Comparison of ENCODE assay signal across 7 mouse cellular contexts in the genomic region with DNA sequence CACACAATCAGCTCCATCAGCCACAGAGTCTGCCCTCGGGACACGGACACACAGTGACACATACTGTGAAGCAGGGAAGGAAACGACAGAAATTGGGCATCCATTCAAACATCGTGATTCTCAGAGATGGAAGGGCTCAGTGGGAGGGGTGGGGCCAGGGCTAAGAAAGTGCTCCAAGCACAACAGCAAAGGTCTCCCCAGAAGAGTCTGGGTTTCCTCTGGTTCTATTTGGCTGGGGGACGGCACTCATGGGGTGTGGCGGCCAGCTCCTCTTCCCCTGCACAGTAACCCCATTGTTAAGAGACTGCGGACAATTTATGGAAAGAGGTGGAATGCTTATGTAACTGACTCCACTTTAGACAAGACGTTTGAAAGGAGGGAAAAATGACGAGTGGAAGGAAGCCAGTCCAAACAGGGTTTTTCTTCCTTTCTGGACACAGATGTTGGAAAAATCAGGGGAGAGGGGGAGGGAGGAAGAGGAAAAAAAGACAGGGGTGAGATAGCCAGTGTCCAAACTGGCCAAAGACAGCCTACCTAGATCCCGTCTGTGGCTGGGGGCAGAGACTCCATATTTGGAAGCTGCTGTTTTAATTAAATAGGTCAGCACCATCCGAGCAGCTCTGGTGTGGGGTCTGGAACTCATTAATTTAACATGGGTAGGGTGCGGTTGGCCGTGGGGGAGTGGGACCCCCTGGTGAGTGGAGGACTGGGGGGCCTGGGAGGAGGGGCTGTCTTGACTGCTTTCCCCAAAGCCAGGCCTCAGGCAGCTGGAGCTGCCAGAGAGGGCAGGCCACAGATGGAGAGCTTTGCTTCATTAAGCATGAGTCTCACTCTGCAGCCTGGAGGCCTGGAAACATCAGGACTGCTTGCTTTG. TPM values are rescaled to one million over a fixed set of nuclear protein-coding genes. Genes with fewer than 3 reads are reported as not detected.
DNase-seq lines count a peak whose midpoint lies in the region; ATAC-seq and TF ChIP-seq lines count a peak whose summit lies in the region.

No protein-coding gene starts in this region.

- no peak for TF ChIP-seq POLR2A in brain, embryonic 14.5 days (IDR thresholded peaks at IDR 0.05; ENCODE audit: borderline replicate concordance, extremely low read depth, insufficient read depth, insufficient read length, poor library complexity, severe bottlenecking)
- TF ChIP-seq POLR2A in heart, adult 2 months (IDR thresholded peaks at IDR 0.05; ENCODE audit: insufficient read depth, low read depth, low read length): no peak

- TF ChIP-seq CTCF in brain, embryonic 14.5 days (IDR thresholded peaks at IDR 0.05; ENCODE audit: borderline replicate concordance, extremely low read depth, insufficient read depth, insufficient read length): no peak
- no peak for TF ChIP-seq CTCF in heart, adult 2 months (IDR thresholded peaks at IDR 0.05)

- 21% methylated on average over 13 of the region's 13 CpGs for whole genome bisulfite sequencing in heart, adult 2 months
- WGBS in midbrain, embryonic 12.5 days: 33% methylated on average over 13 of the region's 13 CpGs

- no peaks in the 10 kb centered on the region for H3K36me3 ChIP-seq in heart, adult 2 months (ENCODE audit: control insufficient read depth, insufficient read depth, low read length)
- no peaks in the 10 kb centered on the region for H3K36me3 ChIP-seq in midbrain, embryonic 12.5 days

- peak overlapping the region; percentile 6; the same call in 1 of the 2 replicates for H3K4me2 ChIP-seq in midbrain, embryonic 12.5 days (replicated peaks)

- H3K79me2 ChIP-seq in heart, adult 2 months (replicated peaks; ENCODE audit: control insufficient read depth, insufficient read depth, low read length): no peaks in the 10 kb centered on the region

- peaks cover 5% of the 10 kb centered on the region for H3K4me1 ChIP-seq in heart, adult 2 months (ENCODE audit: control insufficient read depth, insufficient read depth, low read length)
- peaks cover 16% of the 10 kb centered on the region for H3K4me1 ChIP-seq in midbrain, embryonic 12.5 days

- no peak overlapping the region for H3K9ac ChIP-seq in heart, adult 2 months (ENCODE audit: low read depth, low read length)
- H3K9ac ChIP-seq in midbrain, embryonic 12.5 days (replicated peaks): no peak overlapping the region; the same call in 1 of the 2 replicates

- H3K4me3 ChIP-seq in heart, adult 2 months: no peak overlapping the region; the same call in 1 of the 2 replicates
- no peak overlapping the region for H3K4me3 ChIP-seq in midbrain, embryonic 12.5 days

- DNase-seq in brain, embryonic 14.5 days (ENCODE audit: low read depth): peak; percentile 87
- DNase-seq in embryo, embryonic 9.5 days (ENCODE audit: extremely low spot score): peak; percentile 47
- DNase-seq in heart, adult 2 months: peak; percentile 58 to 81
- peak; percentile 55 for DNase-seq in kidney, adult 9 months
- DNase-seq in layer of hippocampus, adult 8-10 months (ENCODE audit: low spot score in 2 of 2): no peak
- DNase-seq in thymus, postnatal 10 days (ENCODE audit: low spot score in 2 of 2): no peak

- H3K27me3 ChIP-seq in heart, adult 2 months (ENCODE audit: control insufficient read depth, insufficient read depth, low read length): no peaks in the 10 kb centered on the region
- peaks cover 13% of the 10 kb centered on the region; the same call in 1 of the 2 replicates for H3K27me3 ChIP-seq in midbrain, embryonic 12.5 days

- peak; percentile 83 for ATAC-seq in midbrain, embryonic 12.5 days (ENCODE audit: low FRiP score, low read depth)

- peak; percentile 75; the same call in 1 of the 2 replicates for TF ChIP-seq EP300 in heart, adult 2 months (IDR thresholded peaks at IDR 0.05; ENCODE audit: insufficient read depth, low read depth, low read length)

- no peaks in the 10 kb centered on the region for H3K9me3 ChIP-seq in midbrain, embryonic 12.5 days

- intact Hi-C loops in heart, adult 2 months (cut with DNase I): loop anchor here (1.0 kb wide), 1 partner anchor 31 kb away; no protein-coding TSS in a partner anchor

- H3K27ac ChIP-seq in heart, adult 2 months: peak overlapping the region; percentile 80
- peak overlapping the region; percentile 77 for H3K27ac ChIP-seq in midbrain, embryonic 12.5 days (replicated peaks)

RNA-seq across cellular contexts. Expression of gene Sertad4, which starts 32.7 kb away (rescaled TPM):
- 32.5 and 38.7 TPM in 2 replicates for polyA plus RNA-seq in brain, embryonic 14.5 days (2012; rRNA removed)
- total RNA-seq in heart, adult 2 months (2021): 1 to 10 TPM; 3.3 to 3.9 TPM
- 4.1 and 7.8 TPM in 2 replicates for polyA plus RNA-seq in heart, adult 2 months (2012; rRNA removed)
- polyA plus RNA-seq in midbrain, embryonic 12.5 days (2016; fragmentation: Nextera tagmentation; extraction: Ambion mirVana): 35.8 and 43.3 TPM in 2 replicates
- 10 to 100 TPM; 13.4 to 17.3 (median 14.7) TPM for total RNA-seq in layer of hippocampus, adult 8-10 months (2022)

RNA-seq across cellular contexts. Expression of gene Hhat, which starts 51.9 kb away (rescaled TPM):
- 3.8 TPM in 2 replicates for polyA plus RNA-seq in brain, embryonic 14.5 days (2012; rRNA removed)
- 1 to 10 TPM; 1.6 to 2.1 TPM for total RNA-seq in heart, adult 2 months (2021)
- 2.8 and 3.5 TPM in 2 replicates for polyA plus RNA-seq in heart, adult 2 months (2012; rRNA removed)
- 6.5 and 8.1 TPM in 2 replicates for polyA plus RNA-seq in midbrain, embryonic 12.5 days (2016; fragmentation: Nextera tagmentation; extraction: Ambion mirVana)
- 1 to 10 TPM; 1.4 to 2.1 (median 1.7) TPM for total RNA-seq in layer of hippocampus, adult 8-10 months (2022)

Comparison
In these comparisons a context has a peak if more than half of its experiments do, and no peak if none do; other contexts are left out.
1. DNase-seq: peak in brain, embryonic 14.5 days (single experiment), embryo, embryonic 9.5 days (single experiment), heart, adult 2 months (2 of 2) and kidney, adult 9 months (single experiment); none in layer of hippocampus, adult 8-10 months (0 of 2) and thymus, postnatal 10 days (0 of 2).